Mouse (Mus musculus) limb, embryonic 10.5 days (tissue): ENCODE measurements around the gene St6galnac3. TPM values are rescaled to one million over a fixed set of nuclear protein-coding genes. Genes with fewer than 3 reads are reported as not detected.

ENCODE experiments used
- DNase-seq: peaks from one replicate; pipeline ENCODE4 v3.0.0-alpha.2; 2017; ENCODE audit warnings: low spot score
- H3K27ac ChIP-seq: fragments of 300-500 bp; sonication (generic); 2 replicates; pipeline ENCODE4 v1.5.1; 2016; ENCODE audit warnings: mild to moderate bottlenecking
- H3K27me3 ChIP-seq: fragments of 300-500 bp; sonication (generic); 2 replicates; pipeline ENCODE4 v1.6.1; 2016; ENCODE audit warnings: low read depth, mild to moderate bottlenecking; ENCODE audit not compliant: poor library complexity, severe bottlenecking
- H3K36me3 ChIP-seq: fragments of 300-500 bp; sonication (generic); 2 replicates; pipeline ENCODE4 v1.6.1; 2016; ENCODE audit warnings: mild to moderate bottlenecking, moderate library complexity
- H3K4me1 ChIP-seq: fragments of 300-500 bp; sonication (generic); 2 replicates; pipeline ENCODE4 v1.6.1; 2016
- H3K4me3 ChIP-seq: fragments of 300-500 bp; sonication (generic); 2 replicates; pipeline ENCODE4 v1.5.1; 2016; ENCODE audit warnings: mild to moderate bottlenecking, moderate library complexity
- H3K9me3 ChIP-seq: fragments of 300-500 bp; sonication (generic); replicated peaks from 2 replicates; pipeline ENCODE4 v1.6.1; 2016; ENCODE audit warnings: mild to moderate bottlenecking
- WGBS: fragments of 180-500 bp; shearing (Covaris S2); methylation state at CpG from one replicate; pipeline ENCODE4 v1.1.7; 2016; 5-methylcytosine and 5-hydroxymethylcytosine counted together
- polyA plus RNA-seq: library from polyadenylated mRNA; unstranded; fragments of >200 nt; fragmentation: Nextera tagmentation; extraction: Ambion mirVana; gene quantifications from 2 replicates; pipeline ENCODE4 v1.2.1, GENCODE M21; 2016

Gene St6galnac3
- polyA plus RNA-seq, 1 experiment from 2014 or later, result 53.3 TPM

DNA sequence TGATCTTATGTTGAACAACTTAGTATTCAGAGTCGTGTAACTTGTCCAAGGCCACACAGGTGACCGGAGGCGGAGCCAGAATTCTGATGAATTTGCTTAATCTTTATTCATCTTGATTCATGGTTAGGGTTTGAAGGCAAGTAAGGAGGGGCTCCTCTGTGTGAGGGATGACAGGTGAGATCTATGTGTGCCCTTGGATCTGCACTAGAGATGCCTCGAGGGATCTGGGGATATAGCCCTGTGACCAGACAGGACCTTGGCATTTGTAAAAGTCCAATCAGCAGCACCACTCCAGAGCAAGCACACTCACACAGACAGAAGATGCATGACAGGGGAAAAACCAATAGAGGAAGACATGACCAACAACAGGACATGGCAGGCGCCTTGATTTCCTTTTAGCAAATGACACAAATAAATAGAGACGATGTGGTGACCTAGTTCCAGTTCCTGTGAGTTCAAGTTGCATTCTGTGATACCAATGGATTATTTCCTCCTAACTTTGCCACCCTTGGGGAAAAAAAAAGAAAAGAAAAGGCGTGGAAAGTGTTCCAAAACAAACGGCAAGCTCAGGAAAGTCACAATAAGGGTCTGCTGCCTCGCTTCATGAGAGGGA, 1.4 kb downstream of the St6galnac3 start:
- 77% methylated on average over 9 of the region's 9 CpGs for WGBS
- H3K9me3 ChIP-seq, result no peaks in the 10 kb centered on the region
- peak overlapping the region; percentile 94; the same call in 1 of the 2 replicates for H3K27ac ChIP-seq
- H3K36me3 ChIP-seq, result no peaks in the 10 kb centered on the region
- H3K27me3 ChIP-seq, result no peaks in the 10 kb centered on the region
- DNase-seq, result no peak
- peaks cover 66% of the 10 kb centered on the region for H3K4me1 ChIP-seq
- peak overlapping the region; percentile 83 for H3K4me3 ChIP-seq

DNA sequence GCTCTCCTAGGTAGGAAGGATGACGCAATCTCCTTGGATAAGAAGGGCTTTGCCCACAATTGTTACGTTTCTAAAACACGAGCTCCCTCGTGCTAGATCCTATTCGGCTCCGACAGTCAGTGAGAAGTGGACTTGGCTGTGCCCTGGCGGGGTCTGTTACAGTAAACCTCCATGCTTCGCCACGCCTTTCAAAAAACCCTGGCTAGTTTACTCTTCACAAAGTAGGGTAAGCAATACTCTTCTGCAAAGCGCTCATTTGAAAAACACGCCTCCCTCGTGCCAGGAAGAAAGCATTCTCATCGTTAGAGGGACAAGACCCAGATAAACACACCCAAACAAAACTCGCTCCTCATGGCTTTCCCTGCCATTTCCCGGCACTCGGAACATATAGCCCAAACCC, 3.4 kb downstream of the St6galnac3 start:
- 87% methylated on average over 16 of the region's 16 CpGs for WGBS
- Histone ChIP-seq H3K36me3 (peaks cover 4% of the 10 kb centered on the region; the same call in 1 of the 2 replicates), H3K4me1 (peaks cover 87% of the 10 kb centered on the region), H3K27me3 (no peaks in the 10 kb centered on the region), H3K4me3 (no peak overlapping the region), H3K9me3 (no peaks in the 10 kb centered on the region), H3K27ac (peak overlapping the region; percentile 62; the same call in 1 of the 2 replicates)
- DNase-seq, result no peak

DNA sequence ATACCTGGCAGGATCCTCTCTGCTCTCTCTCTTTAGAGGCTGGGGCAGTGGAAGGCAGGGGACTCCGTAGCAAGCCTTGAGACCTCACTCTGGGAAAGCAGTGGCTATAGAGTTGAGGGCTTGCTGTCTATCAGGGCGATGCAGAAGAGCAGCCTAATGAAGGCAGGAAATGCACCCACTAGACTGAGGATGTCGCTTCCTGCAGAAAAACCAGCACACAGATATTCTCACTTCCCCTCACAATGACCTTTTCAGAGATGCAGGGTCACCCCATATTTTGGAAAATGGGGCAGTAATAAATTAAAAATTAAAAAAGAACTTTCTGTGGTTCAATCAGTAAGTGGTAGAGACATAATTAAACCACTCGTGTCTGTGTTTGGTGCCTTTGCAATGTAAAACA, 4.1 kb downstream of the St6galnac3 start:
- DNase-seq, result no peak
- no peaks in the 10 kb centered on the region for H3K9me3 ChIP-seq
- H3K36me3 ChIP-seq, result peaks cover 4% of the 10 kb centered on the region; the same call in 1 of the 2 replicates
- H3K4me3 ChIP-seq, result no peak overlapping the region
- H3K27me3 ChIP-seq, result no peaks in the 10 kb centered on the region
- H3K27ac ChIP-seq, result peak overlapping the region; percentile 62; the same call in 1 of the 2 replicates
- WGBS, result 75% methylated on average over 4 of the region's 4 CpGs
- H3K4me1 ChIP-seq, result peaks cover 90% of the 10 kb centered on the region

DNA sequence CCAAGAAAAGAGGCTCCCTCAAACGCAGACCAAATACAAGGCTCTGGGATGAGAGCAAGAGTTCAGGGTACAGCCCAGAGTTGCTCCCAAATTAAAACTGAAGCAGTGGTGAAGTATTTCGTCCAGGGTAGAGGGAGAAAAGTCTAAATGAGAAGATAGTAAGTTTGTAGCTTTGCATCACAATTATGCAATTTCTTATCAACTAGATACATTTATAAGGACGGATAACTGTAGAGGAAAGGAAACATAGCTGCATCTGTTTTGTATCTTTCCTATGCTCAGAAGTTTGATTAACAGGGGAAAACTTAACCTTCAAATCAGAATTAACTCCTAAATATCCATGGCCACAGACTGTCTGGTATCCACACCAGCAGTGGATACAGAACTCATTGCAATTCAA, 4.7 kb downstream of the St6galnac3 start:
- Histone ChIP-seq H3K4me3 (no peak overlapping the region), H3K27ac (peak overlapping the region; percentile 79), H3K9me3 (no peaks in the 10 kb centered on the region), H3K4me1 (peaks cover 90% of the 10 kb centered on the region), H3K36me3 (peaks cover 4% of the 10 kb centered on the region; the same call in 1 of the 2 replicates), H3K27me3 (no peaks in the 10 kb centered on the region)
- no peak for DNase-seq
- 44% methylated on average over 3 of the region's 3 CpGs for WGBS

DNA sequence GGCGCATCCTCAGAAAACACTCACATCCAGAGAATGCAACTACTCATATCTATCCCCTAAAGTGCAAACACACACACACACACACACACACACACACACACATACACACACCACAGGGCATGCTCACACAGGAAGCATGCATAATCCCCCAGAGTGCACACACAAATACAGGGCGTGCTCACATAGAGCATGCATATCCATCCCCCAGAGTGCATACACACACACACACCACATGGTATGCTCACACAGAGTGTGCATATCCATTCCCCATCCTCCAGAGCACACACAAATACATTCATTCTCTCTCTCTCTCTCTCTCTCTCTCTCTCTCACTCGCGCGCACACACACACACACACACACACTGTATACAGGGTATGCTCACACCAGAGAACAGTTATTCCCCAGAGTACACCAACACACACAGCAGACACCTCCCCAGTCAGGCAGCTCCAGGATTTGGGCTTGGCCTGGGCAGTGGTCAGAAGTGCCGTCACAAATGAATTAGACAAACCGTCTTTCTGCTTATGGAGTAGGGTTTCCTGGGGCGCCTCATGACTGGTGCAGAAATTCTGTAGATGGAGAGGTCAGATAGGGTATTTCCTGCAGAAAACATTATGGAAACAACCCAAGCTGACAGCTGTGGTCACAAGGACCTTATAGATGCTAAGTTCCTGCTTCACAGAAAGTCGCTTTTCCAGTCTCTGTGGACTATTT, 5.6 kb downstream of the St6galnac3 start:
- WGBS, result 67% methylated on average over 9 of the region's 9 CpGs
- H3K4me3 ChIP-seq, result no peak overlapping the region
- peaks cover 4% of the 10 kb centered on the region for H3K36me3 ChIP-seq
- peak overlapping the region; percentile 79 for H3K27ac ChIP-seq
- no peaks in the 10 kb centered on the region for H3K27me3 ChIP-seq
- H3K9me3 ChIP-seq, result no peaks in the 10 kb centered on the region
- peaks cover 95% of the 10 kb centered on the region for H3K4me1 ChIP-seq
- DNase-seq, result no peak

DNA sequence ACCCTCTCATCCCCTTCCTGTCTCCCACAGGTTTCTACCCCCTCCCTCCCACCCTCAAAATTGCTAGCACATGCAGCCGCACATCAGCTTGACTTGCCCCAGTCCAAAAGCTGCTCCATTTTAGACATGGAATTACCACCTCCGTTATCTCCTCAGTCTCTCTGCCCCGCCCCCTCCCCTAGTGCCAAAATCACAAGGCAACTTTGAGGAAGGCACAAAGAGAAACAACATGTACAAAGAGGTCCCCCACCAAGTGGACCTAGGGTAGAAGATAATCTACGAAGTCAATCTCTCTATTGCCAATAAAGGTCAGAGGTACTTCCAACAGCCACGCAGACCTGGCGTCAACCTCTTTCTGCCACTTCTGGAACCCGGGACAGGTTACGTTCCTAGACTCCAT, 6.2 kb downstream of the St6galnac3 start:
- 54% methylated on average over 8 of the region's 8 CpGs for WGBS
- Histone ChIP-seq H3K9me3 (0 out of 2 replicates have a peak, but pooled peaks cover 2% of the 10 kb centered on the region), H3K27ac (peak overlapping the region; percentile 79), H3K4me1 (peaks cover 90% of the 10 kb centered on the region), H3K4me3 (no peak overlapping the region), H3K27me3 (no peaks in the 10 kb centered on the region), H3K36me3 (peaks cover 11% of the 10 kb centered on the region)
- no peak for DNase-seq

DNA sequence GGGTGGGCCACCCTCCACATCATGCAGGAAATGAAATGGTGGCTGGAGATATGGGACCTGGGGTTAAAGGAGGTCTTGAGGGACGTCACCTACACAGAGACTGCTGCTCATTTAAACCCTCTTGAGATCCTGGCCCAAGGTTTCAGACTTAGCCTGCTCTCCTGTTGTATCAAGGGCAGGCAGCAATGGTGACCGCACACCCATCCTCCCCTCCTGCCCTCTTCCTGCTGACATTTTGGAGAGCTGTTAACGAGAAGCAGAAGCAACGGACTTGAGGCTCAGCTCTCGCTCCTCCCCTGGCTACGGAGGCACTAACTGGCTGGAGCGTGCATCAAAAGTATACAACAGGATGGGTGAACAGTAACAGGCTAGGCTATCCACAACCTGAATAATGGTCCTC, 7.2 kb downstream of the St6galnac3 start:
- Histone ChIP-seq H3K4me1 (peaks cover 81% of the 10 kb centered on the region), H3K4me3 (peak overlapping the region; percentile 16; the same call in 1 of the 2 replicates), H3K36me3 (peaks cover 12% of the 10 kb centered on the region), H3K9me3 (0 out of 2 replicates have a peak, but pooled peaks cover 2% of the 10 kb centered on the region), H3K27me3 (no peaks in the 10 kb centered on the region), H3K27ac (peak overlapping the region; percentile 82)
- peak; percentile 47 for DNase-seq
- 35% methylated on average over 7 of the region's 7 CpGs for WGBS

DNA sequence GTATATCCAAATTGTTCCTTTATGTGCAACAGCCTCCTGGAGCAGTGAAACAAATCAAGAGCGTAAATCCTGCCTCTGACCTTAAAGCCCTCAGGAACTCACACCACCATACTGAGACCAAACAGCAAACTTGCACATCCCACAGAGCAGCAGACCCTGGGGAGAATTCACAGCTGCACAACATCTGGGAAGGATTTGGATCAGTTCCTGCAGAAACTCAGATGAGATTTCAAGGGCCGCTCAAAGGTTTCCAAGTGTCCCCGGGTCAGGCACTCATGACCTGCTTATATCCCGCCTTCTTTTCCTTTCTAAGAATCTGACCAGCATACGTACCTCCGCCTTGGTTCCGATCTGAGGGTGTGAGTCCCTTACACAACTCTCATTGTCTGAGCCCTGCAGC, 9.3 kb downstream of the St6galnac3 start:
- 0 out of 2 replicates have a peak, but pooled peaks cover 2% of the 10 kb centered on the region for H3K9me3 ChIP-seq
- peaks cover 12% of the 10 kb centered on the region for H3K36me3 ChIP-seq
- peak overlapping the region; percentile 76 for H3K27ac ChIP-seq
- peaks cover 67% of the 10 kb centered on the region for H3K4me1 ChIP-seq
- H3K4me3 ChIP-seq, result peak overlapping the region; percentile 11; the same call in 1 of the 2 replicates
- WGBS, result 9% methylated on average over 7 of the region's 7 CpGs
- peak; percentile 71 for DNase-seq
- no peaks in the 10 kb centered on the region for H3K27me3 ChIP-seq

DNA sequence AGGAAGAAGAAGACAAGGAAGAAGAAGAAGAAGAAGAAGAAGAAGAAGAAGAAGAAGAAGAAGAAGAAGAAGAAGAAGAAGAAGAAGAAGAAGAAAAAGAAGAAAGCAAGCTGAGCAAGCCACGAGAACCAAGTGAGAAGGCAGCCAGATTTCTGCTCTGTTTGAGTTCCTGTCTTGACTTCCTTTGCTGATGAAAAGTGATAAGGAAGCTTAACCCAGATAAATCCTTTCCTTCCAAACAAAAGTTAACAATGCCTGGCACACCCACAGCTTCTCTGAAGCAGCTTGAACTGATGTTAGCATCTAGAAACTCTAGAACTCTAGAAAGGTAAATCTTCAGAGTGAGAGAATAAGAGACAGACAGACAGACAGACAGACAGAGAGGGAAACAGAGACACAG, 14.4 kb downstream of the St6galnac3 start:
- no peak overlapping the region for H3K4me3 ChIP-seq
- no peaks in the 10 kb centered on the region for H3K27me3 ChIP-seq
- no peak overlapping the region for H3K27ac ChIP-seq
- H3K9me3 ChIP-seq, result 0 out of 2 replicates have a peak, but pooled peaks cover 2% of the 10 kb centered on the region
- H3K36me3 ChIP-seq, result peaks cover 8% of the 10 kb centered on the region
- DNase-seq, result no peak
- WGBS, result 76% methylated on average over 1 of the region's 1 CpGs
- peaks cover 39% of the 10 kb centered on the region for H3K4me1 ChIP-seq

DNA sequence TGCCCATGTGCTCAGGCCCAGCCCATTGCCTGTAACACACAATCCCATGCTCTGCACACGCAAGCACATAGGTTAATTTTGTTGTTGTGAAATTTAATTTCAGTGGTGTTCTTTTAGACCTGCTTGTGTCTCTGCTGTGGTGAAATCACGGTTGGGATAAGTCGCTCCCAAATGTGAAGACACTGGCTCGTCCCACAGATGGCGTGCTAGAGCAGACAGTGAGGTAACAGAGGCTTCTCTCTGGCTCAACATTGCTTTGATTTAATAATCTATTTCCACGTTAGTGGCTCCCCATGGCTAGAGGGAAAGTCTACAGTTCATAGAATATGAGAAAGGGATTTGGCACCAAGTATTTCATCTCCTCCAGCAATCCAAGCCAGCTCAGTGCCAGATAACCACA, 17.3 kb downstream of the St6galnac3 start:
- no peak overlapping the region for H3K27ac ChIP-seq
- H3K9me3 ChIP-seq, result no peaks in the 10 kb centered on the region
- H3K4me3 ChIP-seq, result no peak overlapping the region
- H3K36me3 ChIP-seq, result peaks cover 8% of the 10 kb centered on the region
- 70% methylated on average over 6 of the region's 6 CpGs for WGBS
- peaks cover 44% of the 10 kb centered on the region for H3K4me1 ChIP-seq
- H3K27me3 ChIP-seq, result no peaks in the 10 kb centered on the region
- no peak for DNase-seq

DNA sequence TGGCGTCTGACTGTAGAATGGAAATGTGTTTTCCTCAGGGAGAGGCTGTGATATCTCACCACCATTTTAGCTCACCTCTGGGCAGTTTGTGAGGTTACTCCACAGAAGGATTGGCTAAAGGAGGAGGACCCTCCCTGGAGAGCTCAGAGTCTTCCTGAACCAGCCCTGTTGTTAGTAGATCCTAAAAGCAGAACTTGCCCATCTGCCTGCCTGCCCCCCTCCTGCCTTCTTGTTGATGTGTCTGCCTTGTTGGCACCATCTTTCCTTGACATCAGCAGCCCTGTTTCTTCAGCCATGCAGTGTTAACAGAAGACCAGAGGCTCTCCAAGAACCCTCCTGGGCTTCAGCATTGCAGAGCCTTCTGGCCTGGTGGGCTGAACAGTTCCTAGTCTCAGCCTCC, 18.1 kb downstream of the St6galnac3 start:
- Histone ChIP-seq H3K4me1 (peaks cover 49% of the 10 kb centered on the region), H3K9me3 (no peaks in the 10 kb centered on the region), H3K36me3 (peaks cover 8% of the 10 kb centered on the region), H3K27me3 (no peaks in the 10 kb centered on the region), H3K27ac (peak overlapping the region; percentile 19; the same call in 1 of the 2 replicates), H3K4me3 (no peak overlapping the region)
- no peak for DNase-seq
- WGBS, result 85% methylated on average over 1 of the region's 1 CpGs

DNA sequence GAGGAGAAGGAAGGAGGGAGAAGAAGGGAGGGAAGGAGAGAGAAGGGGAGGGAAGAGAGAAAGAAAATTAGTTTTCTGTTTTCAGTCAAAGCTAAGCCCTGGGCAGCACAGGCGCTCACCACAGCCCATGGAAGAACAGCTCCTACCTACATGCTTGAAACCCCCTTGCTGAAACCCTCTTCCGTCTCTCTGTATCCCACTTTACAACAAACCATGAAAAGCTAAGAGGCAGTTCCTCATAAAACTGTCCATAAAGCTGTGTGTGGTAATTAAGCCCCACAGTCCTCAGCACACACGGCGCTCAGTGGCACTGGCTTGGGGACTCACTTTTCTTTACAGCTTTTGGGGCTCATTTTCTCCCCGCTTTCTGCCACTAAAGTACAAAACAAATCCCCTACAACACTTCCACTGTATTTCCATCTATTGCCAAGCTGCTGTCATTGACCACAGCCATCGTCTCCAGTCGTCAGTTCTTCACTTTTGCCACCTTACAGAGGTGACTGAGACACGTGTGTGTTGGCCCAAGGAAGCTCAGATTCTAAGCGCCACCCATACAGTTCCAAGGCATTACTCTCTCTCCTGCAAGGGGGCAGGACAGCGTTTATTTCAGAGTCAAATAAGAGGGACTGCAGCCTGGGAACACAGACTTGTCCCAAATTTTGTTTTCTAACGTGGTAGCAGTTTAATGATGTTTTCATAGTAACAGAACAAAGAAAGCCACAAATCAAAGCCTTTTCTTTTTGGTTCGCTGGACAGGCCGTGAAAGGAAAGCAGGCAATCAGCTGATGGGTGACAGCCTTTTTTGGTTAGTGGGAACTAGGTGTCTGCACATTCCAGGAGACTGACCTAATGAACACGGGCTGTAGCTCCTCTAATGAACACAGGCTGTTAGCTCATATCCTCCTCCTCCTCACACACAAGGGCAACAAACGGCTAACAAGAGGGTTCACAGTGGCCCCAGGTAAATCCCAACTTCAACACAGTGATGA, 22.9 kb downstream of the St6galnac3 start:
- Histone ChIP-seq H3K9me3 (no peaks in the 10 kb centered on the region), H3K27me3 (peaks cover 4% of the 10 kb centered on the region; the same call in 1 of the 2 replicates), H3K4me1 (peaks cover 86% of the 10 kb centered on the region), H3K27ac (peak overlapping the region; percentile 74), H3K36me3 (peaks cover 21% of the 10 kb centered on the region), H3K4me3 (peak overlapping the region; percentile 22)
- WGBS, result 18% methylated on average over 15 of the region's 15 CpGs
- peak; percentile 66 for DNase-seq
